7 mouse cellular contexts compared by ENCODE assay signal in genomic region chr5:115187188-115188131, GRCm38 (mm10). TPM values are rescaled to one million over a fixed set of nuclear protein-coding genes. Genes with fewer than 3 reads are reported as not detected.
DNase-seq lines count a peak whose midpoint lies in the region; ATAC-seq and TF ChIP-seq lines count a peak whose summit lies in the region.

No protein-coding gene starts in this region.

- ATAC-seq in granulocyte monocyte progenitor cell, adult 5-6 weeks (replicated peaks; ENCODE audit: poor library complexity, severe bottlenecking), result peak; percentile 78
- ATAC-seq in intestine, postnatal 0 days, result peak; percentile 64
- ATAC-seq in midbrain, embryonic 11.5 days (ENCODE audit: low FRiP score), result peak; percentile 77

- H3K9ac ChIP-seq in intestine, postnatal 0 days (ENCODE audit: low read depth, low read length), result no peak overlapping the region
- H3K9ac ChIP-seq in midbrain, embryonic 11.5 days (ENCODE audit: low read length), result 0 out of 2 replicates have a peak overlapping the region, but pooled peaks have one; percentile 28

- TF ChIP-seq CTCF in intestine, postnatal 0 days (IDR thresholded peaks at IDR 0.05; ENCODE audit: low read depth), result peak; percentile 95

- 16% methylated on average over 26 of the region's 26 CpGs for WGBS in intestine, postnatal 0 days
- 22% methylated on average over 26 of the region's 26 CpGs for WGBS in midbrain, embryonic 11.5 days

- H3K36me3 ChIP-seq in intestine, postnatal 0 days (ENCODE audit: control insufficient read depth, insufficient read depth), result no peaks in the 10 kb centered on the region
- H3K36me3 ChIP-seq in midbrain, embryonic 11.5 days (ENCODE audit: control insufficient read depth, insufficient read depth, low read length), result no peaks in the 10 kb centered on the region

- no peak overlapping the region for H3K4me3 ChIP-seq in intestine, postnatal 0 days (ENCODE audit: low read depth, low read length)
- H3K4me3 ChIP-seq in midbrain, embryonic 11.5 days (ENCODE audit: low read depth, low read length), result no peak overlapping the region

- DNase-seq in adrenal gland, adult 8-10 months, result peak; percentile 89
- peak; percentile 94 for DNase-seq in embryo, embryonic 9.5 days (ENCODE audit: extremely low spot score)
- DNase-seq in left cerebral cortex, postnatal 36 days (ENCODE audit: low spot score in 2 of 2), result peak; percentile 90
- DNase-seq in midbrain, embryonic 11.5 days (ENCODE audit: low spot score, missing footprints), result peak; percentile 99
- peak; percentile 94 for DNase-seq in right cerebral cortex, postnatal 4 days

- no peaks in the 10 kb centered on the region for H3K9me3 ChIP-seq in intestine, postnatal 0 days (ENCODE audit: control insufficient read depth)
- H3K9me3 ChIP-seq in midbrain, embryonic 11.5 days (ENCODE audit: control insufficient read depth, low read length), result no peaks in the 10 kb centered on the region

- H3K4me2 ChIP-seq in intestine, postnatal 0 days (replicated peaks; ENCODE audit: low read depth), result peak overlapping the region; percentile 39
- H3K4me2 ChIP-seq in midbrain, embryonic 11.5 days, result peak overlapping the region; percentile 10; the same call in 1 of the 2 replicates

- no peaks in the 10 kb centered on the region for H3K4me1 ChIP-seq in intestine, postnatal 0 days (replicated peaks; ENCODE audit: control insufficient read depth, insufficient read depth, low read length)
- H3K4me1 ChIP-seq in midbrain, embryonic 11.5 days (ENCODE audit: control insufficient read depth, insufficient read depth, low read length), result peaks cover 23% of the 10 kb centered on the region

- H3K27ac ChIP-seq in intestine, postnatal 0 days (ENCODE audit: low read depth, low read length), result no peak overlapping the region
- H3K27ac ChIP-seq in midbrain, embryonic 11.5 days (ENCODE audit: low read depth, low read length), result no peak overlapping the region

- intact Hi-C loops in left cerebral cortex, postnatal 36 days (cut with DNase I), result loop anchor here (2.0 kb wide), 2 partner anchors 49 to 63 kb away; no protein-coding TSS in a partner anchor

- H3K27me3 ChIP-seq in intestine, postnatal 0 days (replicated peaks; ENCODE audit: control insufficient read depth, insufficient read depth, low read length), result peaks cover 41% of the 10 kb centered on the region
- peaks cover 28% of the 10 kb centered on the region for H3K27me3 ChIP-seq in midbrain, embryonic 11.5 days (ENCODE audit: control insufficient read depth, insufficient read depth, low read length)

RNA-seq across cellular contexts. Expression of gene Cabp1, which starts 6.7 kb away (rescaled TPM):
- total RNA-seq in adrenal gland, adult 8-10 months (2022), result 10 to 100 TPM; 11.8 to 59.6 (median 41.5) TPM
- not detected in 2 replicates for total RNA-seq in granulocyte monocyte progenitor cell, adult 5-6 weeks (2014; fragmentation: Nextera tagmentation)
- total RNA-seq in granulocyte monocyte progenitor cell, adult 5-6 weeks (2017), result not detected in 2 replicates
- 0.57 and 0.90 TPM in 2 replicates for polyA plus RNA-seq in intestine, postnatal 0 days (2015; fragmentation: Nextera tagmentation; extraction: Ambion mirVana)
- 100 to 1,000 TPM; 309 to 312 TPM for total RNA-seq in left cerebral cortex, postnatal 36 days (2021)
- polyA plus RNA-seq in midbrain, embryonic 11.5 days (2014; fragmentation: Nextera tagmentation; extraction: Ambion mirVana), result 1.1 and 2.3 TPM in 2 replicates

RNA-seq across cellular contexts. Expression of gene Mlec, which starts 29.5 kb away (rescaled TPM):
- 100 to 1,000 TPM; 207 to 274 (median 239) TPM for total RNA-seq in adrenal gland, adult 8-10 months (2022)
- total RNA-seq in granulocyte monocyte progenitor cell, adult 5-6 weeks (2014; fragmentation: Nextera tagmentation), result 247 and 279 TPM in 2 replicates
- total RNA-seq in granulocyte monocyte progenitor cell, adult 5-6 weeks (2017), result 290 and 318 TPM in 2 replicates
- polyA plus RNA-seq in intestine, postnatal 0 days (2015; fragmentation: Nextera tagmentation; extraction: Ambion mirVana), result 56.7 and 59.7 TPM in 2 replicates
- 10 to 100 TPM; 68.2 to 91.7 TPM for total RNA-seq in left cerebral cortex, postnatal 36 days (2021)
- polyA plus RNA-seq in midbrain, embryonic 11.5 days (2014; fragmentation: Nextera tagmentation; extraction: Ambion mirVana), result 30.0 and 37.3 TPM in 2 replicates

RNA-seq across cellular contexts. Expression of gene Pop5, which starts 48.2 kb away (rescaled TPM):
- 10 to 100 TPM; 75.9 to 87.9 (median 84.9) TPM for total RNA-seq in adrenal gland, adult 8-10 months (2022)
- total RNA-seq in granulocyte monocyte progenitor cell, adult 5-6 weeks (2014; fragmentation: Nextera tagmentation), result 92.9 and 109 TPM in 2 replicates
- total RNA-seq in granulocyte monocyte progenitor cell, adult 5-6 weeks (2017), result 74.0 and 75.4 TPM in 2 replicates
- 75.7 and 77.1 TPM in 2 replicates for polyA plus RNA-seq in intestine, postnatal 0 days (2015; fragmentation: Nextera tagmentation; extraction: Ambion mirVana)
- total RNA-seq in left cerebral cortex, postnatal 36 days (2021), result 100 to 1,000 TPM; 100 to 103 TPM
- polyA plus RNA-seq in midbrain, embryonic 11.5 days (2014; fragmentation: Nextera tagmentation; extraction: Ambion mirVana), result 91.0 and 98.7 TPM in 2 replicates

RNA-seq across cellular contexts. Expression of gene Unc119b, which starts 52.7 kb away (rescaled TPM):
- 10 to 100 TPM; 38.8 to 51.9 (median 45.7) TPM for total RNA-seq in adrenal gland, adult 8-10 months (2022)
- total RNA-seq in granulocyte monocyte progenitor cell, adult 5-6 weeks (2014; fragmentation: Nextera tagmentation), result 12.5 and 16.4 TPM in 2 replicates
- total RNA-seq in granulocyte monocyte progenitor cell, adult 5-6 weeks (2017), result 8.1 and 10.3 TPM in 2 replicates
- polyA plus RNA-seq in intestine, postnatal 0 days (2015; fragmentation: Nextera tagmentation; extraction: Ambion mirVana), result 10.1 and 12.2 TPM in 2 replicates
- 10 to 100 TPM; 25.1 to 29.1 TPM for total RNA-seq in left cerebral cortex, postnatal 36 days (2021)
- polyA plus RNA-seq in midbrain, embryonic 11.5 days (2014; fragmentation: Nextera tagmentation; extraction: Ambion mirVana), result 55.1 and 64.6 TPM in 2 replicates

Comparison
In these comparisons a context has a peak if more than half of its experiments do, and no peak if none do; other contexts are left out.
1. RNA of gene Cabp1, which starts 6.7 kb away (total RNA-seq): 309 to 312 TPM in left cerebral cortex, postnatal 36 days and 11.8 to 59.6 TPM in adrenal gland, adult 8-10 months; not detected in granulocyte monocyte progenitor cell, adult 5-6 weeks; every median in the first group is over 10 times any median in the second.
2. Peak in every context shown above with its lines, with median percentiles within 50 percentile points of each other: DNase-seq and ATAC-seq.